Mouse (Mus musculus) hindbrain, embryonic 12.5 days (tissue): ENCODE measurements at regions not wholly inside any gene's neighbourhood (a gene's known extent, or its start where the extent isn't known, plus 50 kb on each side); places are given as distances from the start of the nearest gene placed in this dataset.
A peak's percentile ranks its signal among the peaks of the same experiment; 100 is the strongest.

ENCODE experiments used
- ATAC-seq: fragments of 200-750 bp; cut with Nextera tagmentation; 2 replicates; pipeline ENCODE4 v1.8.0; 2017; ENCODE audit warnings: moderate TSS enrichment; ENCODE audit not compliant: low FRiP score
- H3K27ac ChIP-seq: fragments of 300-500 bp; sonication (generic); 2 replicates; pipeline ENCODE4 v1.5.1; 2016; ENCODE audit warnings: mild to moderate bottlenecking
- H3K27me3 ChIP-seq: fragments of 300-500 bp; sonication (generic); 2 replicates; pipeline ENCODE4 v1.6.1; 2016; ENCODE audit warnings: mild to moderate bottlenecking
- H3K36me3 ChIP-seq: fragments of 300-500 bp; sonication (generic); 2 replicates; pipeline ENCODE4 v1.6.1; 2016; ENCODE audit warnings: mild to moderate bottlenecking
- H3K4me1 ChIP-seq: fragments of 300-500 bp; sonication (generic); 2 replicates; pipeline ENCODE4 v1.6.1; 2016
- H3K4me2 ChIP-seq: fragments of 300-500 bp; sonication (generic); replicated peaks from 2 replicates; pipeline ENCODE4 v1.6.1; 2016; ENCODE audit warnings: mild to moderate bottlenecking
- H3K4me3 ChIP-seq: fragments of 300-500 bp; sonication (generic); 2 replicates; pipeline ENCODE4 v1.5.1; 2016; ENCODE audit warnings: mild to moderate bottlenecking
- H3K9ac ChIP-seq: fragments of 300-500 bp; sonication (generic); 2 replicates; pipeline ENCODE4 v1.6.1; 2016; ENCODE audit warnings: mild to moderate bottlenecking, moderate library complexity
- H3K9me3 ChIP-seq: fragments of 300-500 bp; sonication (generic); replicated peaks from 2 replicates; pipeline ENCODE4 v1.6.1; 2016; ENCODE audit warnings: mild to moderate bottlenecking
- WGBS: fragments of 180-500 bp; shearing (Covaris S2); methylation state at CpG from one replicate; pipeline ENCODE4 v1.1.7; 2016; 5-methylcytosine and 5-hydroxymethylcytosine counted together

GRCm38 (mm10) chr8:26266384-26266783 lies 147.1 kb downstream of the Gm45692 start:
- peak; percentile 42 for ATAC-seq
- Histone ChIP-seq H3K27ac (no peak overlapping the region), H3K27me3 (no peaks in the 10 kb centered on the region; the same call in 1 of the 2 replicates), H3K4me3 (no peak overlapping the region), H3K36me3 (no peaks in the 10 kb centered on the region), H3K4me2 (no peak overlapping the region), H3K9me3 (no peaks in the 10 kb centered on the region), H3K4me1 (peaks cover 42% of the 10 kb centered on the region), H3K9ac (no peak overlapping the region)
- WGBS, result 31% methylated on average over 4 of the region's 4 CpGs

GRCm38 (mm10) chr8:26267569-26267968 lies 148.2 kb downstream of the Gm45692 start:
- Histone ChIP-seq H3K4me1 (peaks cover 43% of the 10 kb centered on the region), H3K9me3 (no peaks in the 10 kb centered on the region), H3K4me3 (no peak overlapping the region), H3K27ac (no peak overlapping the region), H3K36me3 (no peaks in the 10 kb centered on the region), H3K4me2 (no peak overlapping the region), H3K27me3 (peaks cover 4% of the 10 kb centered on the region), H3K9ac (no peak overlapping the region)
- 74% methylated on average over 4 of the region's 4 CpGs for WGBS
- no peak for ATAC-seq

- H3K9ac ChIP-seq, result no peak overlapping the region
- ATAC-seq, result no peak
- H3K27ac ChIP-seq, result no peak overlapping the region
- H3K36me3 ChIP-seq, result no peaks in the 10 kb centered on the region
- H3K4me1 ChIP-seq, result peaks cover 55% of the 10 kb centered on the region
- WGBS, result 32% methylated on average over 17 of the region's 17 CpGs
- peaks cover 8% of the 10 kb centered on the region for H3K27me3 ChIP-seq
- peak overlapping the region; percentile 13; the same call in 1 of the 2 replicates for H3K4me2 ChIP-seq
- H3K4me3 ChIP-seq, result no peak overlapping the region
- H3K9me3 ChIP-seq, result no peaks in the 10 kb centered on the region
Measured at GRCm38 (mm10) chr8:26268751-26269415, 149.5 kb downstream of the Gm45692 start.

GRCm38 (mm10) chr8:26272110-26272509 lies 152.8 kb downstream of the Gm45692 start:
- H3K4me2 ChIP-seq, result no peak overlapping the region
- no peak overlapping the region for H3K27ac ChIP-seq
- ATAC-seq, result no peak
- peaks cover 12% of the 10 kb centered on the region for H3K27me3 ChIP-seq
- no peak overlapping the region for H3K4me3 ChIP-seq
- H3K4me1 ChIP-seq, result peaks cover 33% of the 10 kb centered on the region
- no peak overlapping the region for H3K9ac ChIP-seq
- H3K36me3 ChIP-seq, result no peaks in the 10 kb centered on the region
- 28% methylated on average over 4 of the region's 4 CpGs for WGBS
- no peaks in the 10 kb centered on the region for H3K9me3 ChIP-seq

- Histone ChIP-seq H3K36me3 (no peaks in the 10 kb centered on the region), H3K4me1 (peaks cover 32% of the 10 kb centered on the region), H3K4me3 (no peak overlapping the region), H3K4me2 (peak overlapping the region; percentile 34), H3K9me3 (no peaks in the 10 kb centered on the region), H3K27me3 (peaks cover 12% of the 10 kb centered on the region), H3K9ac (no peak overlapping the region), H3K27ac (no peak overlapping the region)
- WGBS, result 30% methylated on average over 21 of the region's 21 CpGs
- 0 out of 2 replicates have a peak, but pooled peaks have one; percentile 16 for ATAC-seq
Measured at GRCm38 (mm10) chr8:26272675-26273414, 153.5 kb downstream of the Gm45692 start.

GRCm38 (mm10) chr8:26273415-26273760 lies 154.1 kb downstream of the Gm45692 start:
- under 1% methylated on average over 12 of the region's 12 CpGs for WGBS
- Histone ChIP-seq H3K4me3 (no peak overlapping the region), H3K36me3 (no peaks in the 10 kb centered on the region), H3K27ac (no peak overlapping the region), H3K4me2 (peak overlapping the region; percentile 34), H3K4me1 (peaks cover 27% of the 10 kb centered on the region), H3K27me3 (peaks cover 12% of the 10 kb centered on the region), H3K9ac (no peak overlapping the region), H3K9me3 (no peaks in the 10 kb centered on the region)
- ATAC-seq, result no peak

GRCm38 (mm10) chr8:26273792-26274191 lies 154.5 kb downstream of the Gm45692 start:
- no peak overlapping the region for H3K27ac ChIP-seq
- H3K4me3 ChIP-seq, result no peak overlapping the region
- peaks cover 23% of the 10 kb centered on the region for H3K4me1 ChIP-seq
- H3K27me3 ChIP-seq, result peaks cover 12% of the 10 kb centered on the region
- no peak for ATAC-seq
- no peaks in the 10 kb centered on the region for H3K9me3 ChIP-seq
- 45% methylated on average over 5 of the region's 5 CpGs for WGBS
- peak overlapping the region; percentile 34; the same call in 1 of the 2 replicates for H3K4me2 ChIP-seq
- no peaks in the 10 kb centered on the region for H3K36me3 ChIP-seq
- H3K9ac ChIP-seq, result no peak overlapping the region

- Histone ChIP-seq H3K9me3 (no peaks in the 10 kb centered on the region), H3K4me1 (peaks cover 18% of the 10 kb centered on the region), H3K36me3 (no peaks in the 10 kb centered on the region), H3K27ac (no peak overlapping the region), H3K27me3 (peaks cover 12% of the 10 kb centered on the region), H3K4me3 (no peak overlapping the region), H3K9ac (no peak overlapping the region), H3K4me2 (no peak overlapping the region)
- 88% methylated on average over 6 of the region's 6 CpGs for WGBS
- no peak for ATAC-seq
Measured at GRCm38 (mm10) chr8:26274481-26274880, 155.1 kb downstream of the Gm45692 start.

- no peak overlapping the region for H3K4me3 ChIP-seq
- no peak overlapping the region for H3K4me2 ChIP-seq
- no peak overlapping the region for H3K27ac ChIP-seq
- no peaks in the 10 kb centered on the region for H3K36me3 ChIP-seq
- 0 out of 2 replicates have a peak, but pooled peaks cover 6% of the 10 kb centered on the region for H3K4me1 ChIP-seq
- WGBS, result 59% methylated on average over 11 of the region's 11 CpGs
- H3K9ac ChIP-seq, result no peak overlapping the region
- H3K27me3 ChIP-seq, result no peaks in the 10 kb centered on the region
- no peak for ATAC-seq
- H3K9me3 ChIP-seq, result no peaks in the 10 kb centered on the region
Measured at GRCm38 (mm10) chr8:26282156-26282935, 163.0 kb downstream of the Gm45692 start.

- no peak for ATAC-seq
- no peak overlapping the region for H3K4me3 ChIP-seq
- H3K27ac ChIP-seq, result no peak overlapping the region
- no peaks in the 10 kb centered on the region for H3K27me3 ChIP-seq
- 0 out of 2 replicates have a peak, but pooled peaks cover 9% of the 10 kb centered on the region for H3K4me1 ChIP-seq
- H3K9ac ChIP-seq, result no peak overlapping the region
- no peaks in the 10 kb centered on the region for H3K9me3 ChIP-seq
- H3K4me2 ChIP-seq, result no peak overlapping the region
- WGBS, result 54% methylated on average over 2 of the region's 2 CpGs
- no peaks in the 10 kb centered on the region for H3K36me3 ChIP-seq
Measured at GRCm38 (mm10) chr8:26283957-26284356, 164.6 kb downstream of the Gm45692 start.

GRCm38 (mm10) chr8:26287665-26288064 lies 168.3 kb downstream of the Gm45692 start:
- no peak overlapping the region for H3K27ac ChIP-seq
- H3K27me3 ChIP-seq, result no peaks in the 10 kb centered on the region
- 36% methylated on average over 6 of the region's 6 CpGs for WGBS
- 0 out of 2 replicates have a peak, but pooled peaks cover 8% of the 10 kb centered on the region for H3K4me1 ChIP-seq
- H3K4me2 ChIP-seq, result no peak overlapping the region
- H3K9ac ChIP-seq, result no peak overlapping the region
- no peaks in the 10 kb centered on the region for H3K9me3 ChIP-seq
- H3K36me3 ChIP-seq, result no peaks in the 10 kb centered on the region
- no peak overlapping the region for H3K4me3 ChIP-seq
- no peak for ATAC-seq

GRCm38 (mm10) chr8:26288163-26288562 lies 168.8 kb downstream of the Gm45692 start:
- ATAC-seq, result no peak
- 0 out of 2 replicates have a peak, but pooled peaks cover 5% of the 10 kb centered on the region for H3K4me1 ChIP-seq

More at GRCm38 (mm10) chr8:26288163-26288562, 168.8 kb downstream of the Gm45692 start:
- Histone ChIP-seq H3K9me3 (no peaks in the 10 kb centered on the region), H3K27ac (no peak overlapping the region), H3K9ac (no peak overlapping the region), H3K4me3 (no peak overlapping the region), H3K4me2 (no peak overlapping the region), H3K27me3 (no peaks in the 10 kb centered on the region), H3K36me3 (no peaks in the 10 kb centered on the region)
- WGBS, result 86% methylated on average over 4 of the region's 4 CpGs
